Mouse (Mus musculus) CH12.LX (cell line): ENCODE results near the gene Tm4sf19.

ENCODE experiments used
- CHD2 ChIP-seq: IDR thresholded peaks from 2 replicates; pipeline ENCODE4 v1.6.1; 2011; ENCODE audit warnings: low read length, improper control_type of control experiment
- CTCF ChIP-seq, 2 experiments: IDR thresholded peaks in 1 of 2; conservative IDR thresholded peaks in 1 of 2; 2 replicates each; pipeline ENCODE4 v1.5.1; 2011 to 2012; ENCODE audit warnings: low read depth in 2 of 2, low read length in 2 of 2, improper control_type of control experiment in 1 of 2, inconsistent platforms in 1 of 2, mild to moderate bottlenecking in 1 of 2, moderate library complexity in 1 of 2
- MEF2A ChIP-seq: IDR thresholded peaks from 2 replicates; pipeline ENCODE4 v1.6.1; 2014; ENCODE audit warnings: low read depth, mild to moderate bottlenecking, inconsistent platforms, low read length, improper control_type of control experiment, borderline replicate concordance
- NRF1 ChIP-seq: IDR thresholded peaks from 2 replicates; pipeline ENCODE4 v1.6.1; 2014; ENCODE audit warnings: low read depth, mild to moderate bottlenecking, inconsistent platforms, low read length, improper control_type of control experiment, moderate library complexity
- POLR2A ChIP-seq: IDR thresholded peaks from 2 replicates; pipeline ENCODE4 v1.6.1; 2011; ENCODE audit warnings: low read depth, mild to moderate bottlenecking, improper control_type of control experiment, low read length
- POLR2AphosphoS2 ChIP-seq: IDR thresholded peaks from 2 replicates; pipeline ENCODE4 v1.6.1; 2011; ENCODE audit warnings: low read depth, low read length, improper control_type of control experiment
- RAD21 ChIP-seq: IDR thresholded peaks from 2 replicates; pipeline ENCODE4 v1.6.1; 2011; ENCODE audit warnings: low read depth, mild to moderate bottlenecking, low read length, improper control_type of control experiment, moderate library complexity
- SIN3A ChIP-seq: IDR thresholded peaks from 2 replicates; pipeline ENCODE4 v1.6.1; 2012; ENCODE audit warnings: low read length, improper control_type of control experiment, inconsistent platforms
- TCF12 ChIP-seq: IDR thresholded peaks from 2 replicates; pipeline ENCODE4 v1.6.1; 2014; ENCODE audit warnings: low read depth, mild to moderate bottlenecking, inconsistent platforms, low read length, improper control_type of control experiment
- ZMIZ1 ChIP-seq: IDR thresholded peaks from 2 replicates; pipeline ENCODE4 v1.6.1; 2012; ENCODE audit warnings: low read depth, mild to moderate bottlenecking, inconsistent platforms, low read length, improper control_type of control experiment

DNA sequence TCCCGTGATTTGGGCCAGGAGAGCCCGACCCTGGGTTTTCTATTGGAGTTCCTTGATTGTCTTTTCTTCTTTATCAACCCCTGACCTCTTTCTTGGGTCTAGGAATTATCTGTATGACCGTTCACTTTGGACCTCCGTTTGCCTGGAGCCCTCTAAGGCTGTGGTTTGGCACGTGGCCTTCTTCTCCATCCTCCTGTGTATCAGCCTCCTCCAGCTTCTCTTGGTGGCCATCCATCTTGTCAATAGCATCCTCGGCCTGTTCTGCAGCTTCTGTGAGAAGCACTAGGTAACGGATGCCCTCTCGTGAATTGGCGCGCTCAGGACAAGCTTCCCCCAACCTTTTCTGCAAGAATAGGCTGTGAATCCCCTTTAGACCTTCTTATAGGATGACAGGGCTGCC is 7.4 kb downstream of the Tm4sf19 start:
- TF ChIP-seq POLR2AphosphoS2 = no peak
- no peak for TF ChIP-seq TCF12
- TF ChIP-seq POLR2A = no peak
- TF ChIP-seq CHD2 = no peak
- no peak for TF ChIP-seq NRF1
- no peak for TF ChIP-seq MEF2A
- no peak for TF ChIP-seq CTCF (conservative IDR thresholded peaks at IDR 0.05 in 1 of 2, IDR thresholded peaks at IDR 0.05 in 1 of 2; ENCODE audit: low read depth in 2 of 2, low read length in 2 of 2)
- no peak for TF ChIP-seq RAD21
- TF ChIP-seq ZMIZ1 = no peak
- no peak for TF ChIP-seq SIN3A
